ENCODE assay signal across 7 mouse cellular contexts in the genomic region with DNA sequence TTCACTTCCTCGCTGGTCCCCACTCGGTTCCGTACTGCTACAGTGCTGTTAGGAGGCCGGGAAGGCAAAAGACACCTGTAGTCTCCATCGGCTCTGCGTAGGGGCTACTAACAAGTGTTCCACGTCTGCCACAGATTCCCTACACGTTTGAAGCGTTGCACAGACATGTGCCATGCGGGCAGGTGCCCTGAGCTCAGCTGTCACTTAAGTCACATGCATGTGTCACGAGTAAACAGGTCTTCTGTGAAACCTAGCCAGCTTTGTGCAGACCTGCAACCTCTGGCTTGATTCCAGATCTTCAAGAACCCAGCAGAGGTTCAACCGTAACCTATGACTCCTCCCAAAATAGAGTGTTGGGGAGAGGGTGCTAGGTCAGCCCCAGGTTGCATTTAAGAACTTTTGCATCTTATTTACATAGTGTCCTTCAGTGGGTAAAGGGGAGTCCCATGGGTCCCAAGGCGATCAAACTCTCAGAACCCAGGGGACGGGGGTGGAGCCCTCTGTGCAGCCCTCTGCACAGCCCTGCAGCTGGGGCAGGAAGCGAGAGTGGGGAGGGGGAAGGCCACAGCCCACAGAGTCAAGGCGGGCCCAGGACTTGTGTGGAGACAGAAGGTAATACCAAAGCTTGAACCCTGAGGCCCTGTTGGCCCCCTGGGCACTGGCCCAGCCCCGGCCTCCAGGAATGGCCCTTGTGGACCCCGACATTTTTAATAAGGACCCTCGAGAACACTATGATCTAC. TPM values are rescaled to one million over a fixed set of nuclear protein-coding genes. Genes with fewer than 3 reads are reported as not detected.
DNase-seq lines count a peak whose midpoint lies in the region; ATAC-seq and TF ChIP-seq lines count a peak whose summit lies in the region.

No protein-coding gene starts in this region.

- H3K4me3 ChIP-seq in C2C12 (ENCODE audit: insufficient read depth, poor library complexity, severe bottlenecking) = peak overlapping the region; percentile 21
- H3K4me3 ChIP-seq in ES-Bruce4 (ENCODE audit: low read depth, low read length) = peak overlapping the region; percentile 93
- peak overlapping the region; percentile 65 for H3K4me3 ChIP-seq in forebrain, embryonic 15.5 days
- H3K4me3 ChIP-seq in kidney, embryonic 16.5 days (ENCODE audit: low read length) = peak overlapping the region; percentile 88
- H3K4me3 ChIP-seq in macrophage (ENCODE audit: inconsistent target) = peak overlapping the region; percentile 100

- ATAC-seq in forebrain, embryonic 15.5 days (replicated peaks) = peak; percentile 67
- ATAC-seq in kidney, embryonic 16.5 days (ENCODE audit: low FRiP score, low TSS enrichment) = peak; percentile 64

- H3K27me3 ChIP-seq in C2C12 (ENCODE audit: control insufficient read depth, insufficient read depth, insufficient read length) (no peaks in the 10 kb centered on the region), ES-Bruce4 (ENCODE audit: control insufficient read depth, insufficient read depth, low read length, poor library complexity, severe bottlenecking) (no peaks in the 10 kb centered on the region)
- H3K27me3 ChIP-seq in forebrain, embryonic 15.5 days = no peaks in the 10 kb centered on the region
- no peaks in the 10 kb centered on the region for H3K27me3 ChIP-seq in kidney, embryonic 16.5 days (ENCODE audit: insufficient read depth, low read length)

- H3K36me3 ChIP-seq in C2C12 (ENCODE audit: control insufficient read depth, insufficient read depth) (peaks cover 14% of the 10 kb centered on the region), ES-Bruce4 (ENCODE audit: control insufficient read depth, insufficient read depth, low read length, poor library complexity, severe bottlenecking) (peaks cover 21% of the 10 kb centered on the region), macrophage (ENCODE audit: inconsistent target) (peaks cover 19% of the 10 kb centered on the region)
- peaks cover 20% of the 10 kb centered on the region for H3K36me3 ChIP-seq in forebrain, embryonic 15.5 days
- H3K36me3 ChIP-seq in kidney, embryonic 16.5 days (ENCODE audit: insufficient read depth, low read length) = peaks cover 23% of the 10 kb centered on the region

- H3ac ChIP-seq in C2C12 (ENCODE audit: control insufficient read depth, insufficient read length, low read depth) = peak overlapping the region; percentile 88

- 13% methylated on average over 19 of the region's 19 CpGs for WGBS in forebrain, embryonic 15.5 days
- WGBS in kidney, embryonic 16.5 days = 10% methylated on average over 19 of the region's 19 CpGs
- WGBS in macrophage (ENCODE audit: missing documents) = 6% methylated on average over 19 of the region's 19 CpGs

- H3K9me3 ChIP-seq in ES-Bruce4 (replicated peaks; ENCODE audit: control insufficient read depth, insufficient read depth, low read length, poor library complexity, severe bottlenecking) = no peaks in the 10 kb centered on the region
- no peaks in the 10 kb centered on the region for H3K9me3 ChIP-seq in forebrain, embryonic 15.5 days
- no peaks in the 10 kb centered on the region for H3K9me3 ChIP-seq in kidney, embryonic 16.5 days (ENCODE audit: low read length)

- no peak for TF ChIP-seq POLR2A in ES-Bruce4 (IDR thresholded peaks at IDR 0.05; ENCODE audit: insufficient read depth, low read length)

- H3K27ac ChIP-seq in ES-Bruce4 (ENCODE audit: insufficient read depth, low read length) (peak overlapping the region; percentile 85), macrophage (peak overlapping the region; percentile 90)
- peak overlapping the region; percentile 65 for H3K27ac ChIP-seq in forebrain, embryonic 15.5 days (replicated peaks)
- H3K27ac ChIP-seq in kidney, embryonic 16.5 days (ENCODE audit: low read length) = peak overlapping the region; percentile 90

- DNase-seq in spleen, postnatal 4 days (ENCODE audit: low spot score in 2 of 2) = peak; percentile 81 to 89
- DNase-seq in retina, embryonic 14.5 days (ENCODE audit: low spot score) = no peak

- TF ChIP-seq CTCF in C2C12 (IDR thresholded peaks at IDR 0.05; ENCODE audit: control insufficient read depth, insufficient read depth, insufficient read length) (no peak), ES-Bruce4 (IDR thresholded peaks at IDR 0.05; ENCODE audit: low read depth, low read length) (no peak)

- peak overlapping the region; percentile 74 for H3K4me2 ChIP-seq in forebrain, embryonic 15.5 days (replicated peaks)
- peak overlapping the region; percentile 70 for H3K4me2 ChIP-seq in kidney, embryonic 16.5 days (replicated peaks; ENCODE audit: low read depth, low read length)

- peak overlapping the region; percentile 67 for H3K9ac ChIP-seq in ES-Bruce4 (ENCODE audit: low read depth, poor library complexity, severe bottlenecking)
- H3K9ac ChIP-seq in forebrain, embryonic 15.5 days (replicated peaks) = peak overlapping the region; percentile 54
- peak overlapping the region; percentile 74 for H3K9ac ChIP-seq in kidney, embryonic 16.5 days (replicated peaks; ENCODE audit: low read length)

- peaks cover 30% of the 10 kb centered on the region for H3K79me2 ChIP-seq in C2C12 (ENCODE audit: control insufficient read depth, insufficient read depth)
- H3K79me2 ChIP-seq in macrophage (ENCODE audit: inconsistent target) = peaks cover 42% of the 10 kb centered on the region

- no peak for TF ChIP-seq EP300 in ES-Bruce4 (IDR thresholded peaks at IDR 0.05; ENCODE audit: insufficient read depth, low read depth, low read length)

- H3K79me3 ChIP-seq in C2C12 (ENCODE audit: low read depth) = peaks cover 16% of the 10 kb centered on the region

- H3K4me1 ChIP-seq in ES-Bruce4 (ENCODE audit: control insufficient read depth, insufficient read depth, low read length) = peaks cover 5% of the 10 kb centered on the region
- peaks cover 19% of the 10 kb centered on the region for H3K4me1 ChIP-seq in forebrain, embryonic 15.5 days
- peaks cover 21% of the 10 kb centered on the region for H3K4me1 ChIP-seq in kidney, embryonic 16.5 days (ENCODE audit: insufficient read depth, low read length)

TF ChIP-seq in C2C12, 6 proteins besides CTCF, POLR2A, EP300 and RAD21:
- no peak for TF ChIP-seq FOSL1 (IDR thresholded peaks at IDR 0.05; ENCODE audit: insufficient read depth, low read length, poor library complexity, severe bottlenecking)
TF ChIP-seq in C2C12: peak in this region for 0.

RNA-seq across cellular contexts. Expression of gene Map4k1, which starts 0.6 kb away (rescaled TPM):
- polyA plus RNA-seq in C2C12 (2012; fragmentation: generic; extraction: Trizol) (3.6 TPM), ES-Bruce4 (2011; ENCODE audit: insufficient read depth, insufficient read length, low read depth, missing spikeins) (33.2 and 36.3 TPM in 2 replicates), macrophage (2018) (3.7 to 5.2 TPM (median 4.7 TPM) in 3 replicates)
- 5.5 and 7.7 TPM in 2 replicates for polyA plus RNA-seq in forebrain, embryonic 15.5 days (2015; fragmentation: Nextera tagmentation; extraction: Ambion mirVana)
- polyA plus RNA-seq in kidney, embryonic 16.5 days (2015; fragmentation: Nextera tagmentation; extraction: Ambion mirVana) = 9.7 and 10.1 TPM in 2 replicates
- 10 to 100 TPM in 2 of 26 experiments, 1 to 10 TPM in 24; 1.4 to 11.2 (median 6.7) TPM for total RNA-seq in macrophage (2018; cell fraction: chromatin; rRNA removed)
- 1 to 10 TPM; 2.6 to 8.3 (median 4.4) TPM for total RNA-seq in macrophage (2018; cell fraction: cytosol; rRNA removed)
- 10 to 100 TPM in 1 of 26 experiments, 1 to 10 TPM in 25; 1.5 to 14.1 (median 5.7) TPM for total RNA-seq in macrophage (2018; cell fraction: nucleus; rRNA removed)

RNA-seq across cellular contexts. Expression of gene Eif3k, which starts 0.8 kb away (rescaled TPM):
- polyA plus RNA-seq in C2C12 (2012; fragmentation: generic; extraction: Trizol) (429 TPM), ES-Bruce4 (2011; ENCODE audit: insufficient read depth, insufficient read length, low read depth, missing spikeins) (409 and 413 TPM in 2 replicates), macrophage (2018) (201 to 248 TPM (median 241 TPM) in 3 replicates)
- 303 and 307 TPM in 2 replicates for polyA plus RNA-seq in forebrain, embryonic 15.5 days (2015; fragmentation: Nextera tagmentation; extraction: Ambion mirVana)
- 406 and 407 TPM in 2 replicates for polyA plus RNA-seq in kidney, embryonic 16.5 days (2015; fragmentation: Nextera tagmentation; extraction: Ambion mirVana)
- total RNA-seq in macrophage (2018; cell fraction: chromatin; rRNA removed) = 10 to 100 TPM in 25 of 26 experiments, 1 to 10 TPM in 1; 9.3 to 72.1 (median 34.4) TPM
- 100 to 1,000 TPM; 134 to 274 (median 165) TPM for total RNA-seq in macrophage (2018; cell fraction: cytosol; rRNA removed)
- total RNA-seq in macrophage (2018; cell fraction: nucleus; rRNA removed) = 10 to 100 TPM; 30.4 to 70.0 (median 47.1) TPM

RNA-seq across cellular contexts. Expression of gene Actn4, which starts 20.3 kb away (rescaled TPM):
- polyA plus RNA-seq in C2C12 (2012; fragmentation: generic; extraction: Trizol) (465 TPM), ES-Bruce4 (2011; ENCODE audit: insufficient read depth, insufficient read length, low read depth, missing spikeins) (318 and 324 TPM in 2 replicates), macrophage (2018) (117 to 186 TPM (median 183 TPM) in 3 replicates)
- 134 TPM in 2 replicates for polyA plus RNA-seq in forebrain, embryonic 15.5 days (2015; fragmentation: Nextera tagmentation; extraction: Ambion mirVana)
- polyA plus RNA-seq in kidney, embryonic 16.5 days (2015; fragmentation: Nextera tagmentation; extraction: Ambion mirVana) = 360 and 374 TPM in 2 replicates
- total RNA-seq in macrophage (2018; cell fraction: chromatin; rRNA removed) = 100 to 1,000 TPM in 2 of 26 experiments, 10 to 100 TPM in 24; 30.6 to 199 (median 65.0) TPM
- total RNA-seq in macrophage (2018; cell fraction: cytosol; rRNA removed) = 100 to 1,000 TPM; 111 to 157 (median 131) TPM
- 100 to 1,000 TPM in 1 of 26 experiments, 10 to 100 TPM in 25; 56.6 to 111 (median 76.5) TPM for total RNA-seq in macrophage (2018; cell fraction: nucleus; rRNA removed)

Comparison
In these comparisons a context has a peak if more than half of its experiments do, and no peak if none do; other contexts are left out.
1. H3K4me3 ChIP-seq: peak in every context shown above with its lines; median percentile 100 in macrophage; 93 in ES-Bruce4; 88 in kidney, embryonic 16.5 days; 65 in forebrain, embryonic 15.5 days; 21 in C2C12.